Mouse (Mus musculus): ENCODE measurements at regions not wholly inside any gene's neighbourhood (a gene's known extent, or its start where the extent isn't known, plus 50 kb on each side); places are given as distances from the start of the nearest gene placed in this dataset.
A peak's percentile ranks its signal among the peaks of the same experiment; 100 is the strongest.

DNA sequence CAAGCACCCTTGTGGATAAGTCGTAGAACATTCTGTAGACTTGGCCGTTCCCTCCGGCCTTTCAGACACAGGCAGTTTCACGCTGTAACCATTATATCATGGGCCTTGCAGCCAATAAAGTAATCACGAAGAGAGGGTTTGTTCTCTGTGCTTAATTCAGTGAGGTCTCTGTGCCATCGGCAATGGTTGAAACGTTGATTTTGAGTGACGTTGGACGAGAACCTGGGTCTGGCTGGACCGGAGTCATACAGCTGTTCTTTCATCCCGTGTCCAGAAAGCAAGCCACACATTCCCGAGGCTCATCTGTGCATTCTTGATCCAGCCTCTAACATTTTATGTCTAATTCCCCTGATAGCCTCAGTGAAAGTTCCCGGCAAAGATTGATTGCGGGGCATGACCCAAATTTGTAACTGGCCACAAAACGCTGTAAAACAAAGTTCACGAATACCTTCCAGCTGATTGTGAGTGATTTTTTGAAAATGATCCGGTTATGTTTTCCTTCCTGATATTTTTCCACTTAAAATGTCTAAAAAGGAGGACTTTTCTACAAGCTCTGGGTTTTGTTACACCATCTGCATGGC, 197.1 kb upstream of the Habp2 start:
- no peak overlapping the region for H3K9ac ChIP-seq (replicated peaks; ENCODE audit: low read depth)
- no peaks in the 10 kb centered on the region for H3K4me1 ChIP-seq (ENCODE audit: insufficient read depth, low read depth, low read length)
- DNase-seq (ENCODE audit: low spot score): no peak
- WGBS: 74% methylated on average over 17 of the region's 17 CpGs
- H3K4me3 ChIP-seq (ENCODE audit: low read depth, low read length): no peak overlapping the region
- no peak overlapping the region for H3K4me2 ChIP-seq (replicated peaks; ENCODE audit: low read depth, low read length)
- ATAC-seq: no peak
- H3K27me3 ChIP-seq (replicated peaks; ENCODE audit: insufficient read depth, low read length): no peaks in the 10 kb centered on the region
- no peak for TF ChIP-seq CTCF (IDR thresholded peaks at IDR 0.05)
- no peak for TF ChIP-seq EP300 (IDR thresholded peaks at IDR 0.05)
- H3K36me3 ChIP-seq (ENCODE audit: insufficient read depth, low read length): no peaks in the 10 kb centered on the region
- H3K9me3 ChIP-seq (ENCODE audit: low read length): no peaks in the 10 kb centered on the region
- no peak overlapping the region for H3K27ac ChIP-seq (ENCODE audit: low read length)

GRCm38 (mm10) chr19:56091581-56091980, 195.4 kb upstream of the Habp2 start:
- Histone ChIP-seq H3K4me1 (ENCODE audit: insufficient read depth, low read depth, low read length) (no peaks in the 10 kb centered on the region), H3K4me3 (ENCODE audit: low read depth, low read length) (no peak overlapping the region), H3K36me3 (ENCODE audit: insufficient read depth, low read length) (no peaks in the 10 kb centered on the region), H3K9me3 (ENCODE audit: low read length) (no peaks in the 10 kb centered on the region), H3K9ac (replicated peaks; ENCODE audit: low read depth) (no peak overlapping the region), H3K4me2 (replicated peaks; ENCODE audit: low read depth, low read length) (no peak overlapping the region), H3K27ac (ENCODE audit: low read length) (no peak overlapping the region), H3K27me3 (replicated peaks; ENCODE audit: insufficient read depth, low read length) (no peaks in the 10 kb centered on the region)
- no peak for DNase-seq (ENCODE audit: low spot score)
- no peak for ATAC-seq
- 92% methylated on average over 5 of the region's 5 CpGs for WGBS
- TF ChIP-seq EP300 (IDR thresholded peaks at IDR 0.05): no peak

GRCm38 (mm10) chr19:56095873-56096272, 191.1 kb upstream of the Habp2 start:
- no peak for ATAC-seq
- no peaks in the 10 kb centered on the region for H3K9me3 ChIP-seq (ENCODE audit: low read length)
- TF ChIP-seq EP300 (IDR thresholded peaks at IDR 0.05) (no peak), CTCF (IDR thresholded peaks at IDR 0.05) (no peak)
- H3K27me3 ChIP-seq (replicated peaks; ENCODE audit: insufficient read depth, low read length): no peaks in the 10 kb centered on the region
- H3K4me1 ChIP-seq (ENCODE audit: insufficient read depth, low read depth, low read length): no peaks in the 10 kb centered on the region
- 52% methylated on average over 6 of the region's 6 CpGs for WGBS
- H3K36me3 ChIP-seq (ENCODE audit: insufficient read depth, low read length): no peaks in the 10 kb centered on the region
- no peak overlapping the region for H3K4me3 ChIP-seq (ENCODE audit: low read depth, low read length)
- H3K4me2 ChIP-seq (replicated peaks; ENCODE audit: low read depth, low read length): no peak overlapping the region
- no peak overlapping the region for H3K9ac ChIP-seq (replicated peaks; ENCODE audit: low read depth)
- no peak overlapping the region for H3K27ac ChIP-seq (ENCODE audit: low read length)
- no peak for DNase-seq (ENCODE audit: low spot score)

DNA sequence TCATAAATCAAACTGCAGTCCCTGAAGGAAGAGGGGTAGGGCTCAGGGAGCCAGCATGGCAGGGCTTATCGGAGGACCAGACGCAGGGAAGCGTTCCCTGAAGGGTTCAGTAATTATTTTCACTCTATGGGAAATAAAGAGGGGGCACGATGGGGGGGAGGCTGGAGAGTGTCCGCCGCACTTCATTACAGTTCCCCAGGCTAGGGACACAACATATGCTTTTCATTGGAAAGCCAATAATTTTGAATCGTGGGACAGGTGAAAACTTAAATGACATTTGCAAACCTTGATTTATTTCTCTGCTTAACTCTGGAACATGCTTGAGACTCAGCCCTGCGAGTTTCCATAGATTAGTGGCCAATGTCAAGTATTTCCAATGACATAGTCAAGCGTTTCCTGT, 187.2 kb upstream of the Habp2 start:
- ATAC-seq: no peak
- H3K9ac ChIP-seq (replicated peaks; ENCODE audit: low read depth): no peak overlapping the region
- no peaks in the 10 kb centered on the region for H3K36me3 ChIP-seq (ENCODE audit: insufficient read depth, low read length)
- H3K27ac ChIP-seq (ENCODE audit: low read length): no peak overlapping the region
- H3K4me2 ChIP-seq (replicated peaks; ENCODE audit: low read depth, low read length): no peak overlapping the region
- WGBS: 70% methylated on average over 9 of the region's 9 CpGs
- no peak overlapping the region for H3K4me3 ChIP-seq (ENCODE audit: low read depth, low read length)
- H3K4me1 ChIP-seq (ENCODE audit: insufficient read depth, low read depth, low read length): no peaks in the 10 kb centered on the region
- H3K9me3 ChIP-seq (ENCODE audit: low read length): no peaks in the 10 kb centered on the region
- no peaks in the 10 kb centered on the region for H3K27me3 ChIP-seq (replicated peaks; ENCODE audit: insufficient read depth, low read length)
- no peak for DNase-seq (ENCODE audit: low spot score)
- TF ChIP-seq CTCF (IDR thresholded peaks at IDR 0.05) (no peak), EP300 (IDR thresholded peaks at IDR 0.05) (no peak)

DNA sequence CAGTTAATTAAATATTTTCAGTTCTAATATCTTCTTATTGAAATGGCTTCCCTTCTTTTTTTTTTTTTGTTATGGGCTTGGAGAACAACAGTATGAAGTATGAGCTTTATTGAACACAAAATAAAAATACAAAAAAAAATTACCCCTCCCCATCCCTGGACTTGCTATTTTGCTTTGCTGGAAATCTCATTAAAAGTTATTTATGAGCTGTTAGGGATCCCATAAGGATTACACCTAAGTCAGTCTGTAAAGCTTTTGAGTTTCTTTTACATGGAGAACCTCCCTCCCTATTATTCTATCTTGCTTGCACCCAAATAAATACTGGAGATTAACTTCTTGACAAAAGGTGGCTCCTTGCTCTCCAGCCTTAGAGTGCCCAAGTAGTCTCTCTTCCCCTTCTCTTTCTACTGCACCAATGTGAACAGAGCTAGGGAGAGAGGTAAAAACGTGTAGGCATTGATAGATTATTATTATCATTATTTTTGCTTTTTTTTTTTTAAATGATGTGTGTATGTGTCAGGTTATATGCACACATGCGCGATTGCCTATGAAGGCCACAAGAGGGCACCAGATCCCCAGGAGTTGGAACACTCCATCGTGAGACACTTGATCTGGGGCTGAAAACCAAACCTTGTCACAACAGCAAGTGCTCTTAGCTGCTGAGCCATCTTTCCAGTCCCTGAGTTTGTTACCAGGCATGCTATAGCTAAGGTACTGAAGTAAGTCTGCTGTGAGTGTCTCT, 186.6 kb upstream of the Habp2 start:
- 65% methylated on average over 4 of the region's 4 CpGs for WGBS
- Histone ChIP-seq H3K4me2 (replicated peaks; ENCODE audit: low read depth, low read length) (no peak overlapping the region), H3K27ac (ENCODE audit: low read length) (no peak overlapping the region), H3K4me3 (ENCODE audit: low read depth, low read length) (no peak overlapping the region), H3K9ac (replicated peaks; ENCODE audit: low read depth) (no peak overlapping the region), H3K4me1 (ENCODE audit: insufficient read depth, low read depth, low read length) (no peaks in the 10 kb centered on the region), H3K9me3 (ENCODE audit: low read length) (no peaks in the 10 kb centered on the region), H3K27me3 (replicated peaks; ENCODE audit: insufficient read depth, low read length) (no peaks in the 10 kb centered on the region), H3K36me3 (ENCODE audit: insufficient read depth, low read length) (no peaks in the 10 kb centered on the region)
- no peak for ATAC-seq
- TF ChIP-seq CTCF (IDR thresholded peaks at IDR 0.05) (peak; percentile 35), EP300 (IDR thresholded peaks at IDR 0.05) (no peak)
- no peak for DNase-seq (ENCODE audit: low spot score)

DNA sequence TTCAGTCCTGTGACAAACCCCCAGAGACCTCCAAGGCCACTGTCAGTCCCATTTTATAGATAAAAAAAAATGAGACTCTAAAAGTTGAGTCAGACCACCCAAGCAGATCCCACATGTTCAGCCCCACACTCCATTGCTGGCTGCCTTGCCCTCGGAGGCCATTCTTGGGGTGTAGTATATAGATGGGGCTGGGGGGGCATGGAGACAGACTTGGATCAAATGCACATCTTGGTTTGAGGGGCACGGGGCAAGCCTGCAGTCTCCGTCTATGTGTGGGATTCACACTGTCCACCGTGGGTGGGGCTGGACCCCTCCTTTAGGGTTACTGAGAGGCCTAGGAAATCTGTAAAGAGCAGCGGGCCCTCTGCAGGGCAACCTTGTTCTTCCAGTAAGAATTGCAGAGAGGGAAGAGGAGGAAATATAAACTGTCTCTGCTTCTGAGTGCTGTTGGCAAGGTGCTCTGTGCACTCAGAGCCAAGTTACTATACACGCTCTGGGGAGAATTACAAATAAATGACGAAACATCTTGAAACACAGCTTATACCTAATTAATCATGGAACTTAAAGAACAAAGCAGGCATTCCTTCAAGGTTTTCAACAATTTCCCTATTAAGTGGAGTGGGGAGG, 184.4 kb upstream of the Habp2 start:
- ATAC-seq (peak; percentile 23; the same call in 1 of the 2 replicates), DNase-seq (ENCODE audit: low spot score) (peak; percentile 67)
- no peaks in the 10 kb centered on the region for H3K4me1 ChIP-seq (ENCODE audit: insufficient read depth, low read depth, low read length)
- no peak for TF ChIP-seq CTCF (IDR thresholded peaks at IDR 0.05)
- TF ChIP-seq EP300 (IDR thresholded peaks at IDR 0.05): no peak
- 44% methylated on average over 7 of the region's 7 CpGs for WGBS
- H3K27me3 ChIP-seq (replicated peaks; ENCODE audit: insufficient read depth, low read length): no peaks in the 10 kb centered on the region
- H3K27ac ChIP-seq (ENCODE audit: low read length): no peak overlapping the region
- no peak overlapping the region for H3K4me2 ChIP-seq (replicated peaks; ENCODE audit: low read depth, low read length)
- no peak overlapping the region for H3K9ac ChIP-seq (replicated peaks; ENCODE audit: low read depth)
- no peaks in the 10 kb centered on the region for H3K36me3 ChIP-seq (ENCODE audit: insufficient read depth, low read length)
- no peak overlapping the region for H3K4me3 ChIP-seq (ENCODE audit: low read depth, low read length)
- no peaks in the 10 kb centered on the region for H3K9me3 ChIP-seq (ENCODE audit: low read length)
